Mouse (Mus musculus) stomach, embryonic 16.5 days (tissue): ENCODE measurements at regions not wholly inside any gene's neighbourhood (a gene's known extent, or its start where the extent isn't known, plus 50 kb on each side); places are given as distances from the start of the nearest gene placed in this dataset.

Source experiments
- ATAC-seq: fragments of 200-750 bp; cut with Nextera tagmentation; 2 replicates; pipeline ENCODE4 v1.8.0; 2017; ENCODE audit warnings: moderate number of reproducible peaks, moderate TSS enrichment; ENCODE audit not compliant: insufficient read depth, low FRiP score
- H3K27ac ChIP-seq: fragments of 300-500 bp; sonication (generic); 2 replicates; pipeline ENCODE4 v1.5.1; 2014; ENCODE audit warnings: low read length
- H3K27me3 ChIP-seq: fragments of 300-500 bp; sonication (generic); 2 replicates; pipeline ENCODE4 v1.6.1; 2014; ENCODE audit warnings: low read length, control low read depth, mixed read lengths; ENCODE audit not compliant: control insufficient read depth, insufficient read depth
- H3K36me3 ChIP-seq: fragments of 300-500 bp; sonication (generic); 2 replicates; pipeline ENCODE4 v1.6.1; 2014; ENCODE audit warnings: low read length; ENCODE audit not compliant: control insufficient read depth, insufficient read depth
- H3K4me1 ChIP-seq: fragments of 300-500 bp; sonication (generic); 2 replicates; pipeline ENCODE4 v1.6.1; 2014; ENCODE audit warnings: low read length, control low read depth, mixed read lengths; ENCODE audit not compliant: control insufficient read depth, insufficient read depth
- H3K4me2 ChIP-seq: fragments of 300-500 bp; sonication (generic); 2 replicates; pipeline ENCODE4 v1.6.1; 2014; ENCODE audit warnings: low read depth, low read length, mixed read lengths
- H3K4me3 ChIP-seq: fragments of 300-500 bp; sonication (generic); replicated peaks from 2 replicates; pipeline ENCODE4 v1.5.1; 2014; ENCODE audit warnings: mild to moderate bottlenecking, low read length
- H3K9ac ChIP-seq: fragments of 300-500 bp; sonication (generic); 2 replicates; pipeline ENCODE4 v1.6.1; 2014; ENCODE audit warnings: low read length
- H3K9me3 ChIP-seq: fragments of 300-500 bp; sonication (generic); replicated peaks from 2 replicates; pipeline ENCODE4 v1.6.1; 2016; ENCODE audit warnings: low read length, control low read depth; ENCODE audit not compliant: control insufficient read depth
- WGBS: fragments of 180-500 bp; shearing (Covaris S2); extraction: QIAGEN DNeasy Blood & Tissue Kit; methylation state at CpG from one replicate; pipeline ENCODE4 v1.1.7; 2014; 5-methylcytosine and 5-hydroxymethylcytosine counted together

DNA sequence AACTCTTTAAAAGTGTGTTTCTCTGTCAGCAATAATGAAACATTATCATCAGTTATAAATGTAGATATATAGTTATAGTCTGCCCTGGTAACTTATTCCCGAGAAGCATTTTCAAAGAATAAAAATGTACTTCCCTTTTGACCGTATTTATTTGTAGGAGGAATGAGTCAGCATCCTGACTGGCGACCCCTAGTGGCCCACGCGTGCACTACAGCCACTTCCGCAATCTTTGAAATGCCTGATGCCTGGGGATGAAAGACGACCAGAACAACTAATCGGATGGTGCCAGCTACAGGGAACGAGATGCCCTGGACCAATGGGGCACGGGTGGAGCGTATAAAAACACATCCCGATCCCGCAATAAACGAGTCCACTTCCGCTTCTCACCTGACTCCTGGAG is 60.6 kb upstream of the Igfbp7 start:
- Histone ChIP-seq H3K4me2 (no peak overlapping the region), H3K36me3 (no peaks in the 10 kb centered on the region)
- no peak for ATAC-seq

DNA sequence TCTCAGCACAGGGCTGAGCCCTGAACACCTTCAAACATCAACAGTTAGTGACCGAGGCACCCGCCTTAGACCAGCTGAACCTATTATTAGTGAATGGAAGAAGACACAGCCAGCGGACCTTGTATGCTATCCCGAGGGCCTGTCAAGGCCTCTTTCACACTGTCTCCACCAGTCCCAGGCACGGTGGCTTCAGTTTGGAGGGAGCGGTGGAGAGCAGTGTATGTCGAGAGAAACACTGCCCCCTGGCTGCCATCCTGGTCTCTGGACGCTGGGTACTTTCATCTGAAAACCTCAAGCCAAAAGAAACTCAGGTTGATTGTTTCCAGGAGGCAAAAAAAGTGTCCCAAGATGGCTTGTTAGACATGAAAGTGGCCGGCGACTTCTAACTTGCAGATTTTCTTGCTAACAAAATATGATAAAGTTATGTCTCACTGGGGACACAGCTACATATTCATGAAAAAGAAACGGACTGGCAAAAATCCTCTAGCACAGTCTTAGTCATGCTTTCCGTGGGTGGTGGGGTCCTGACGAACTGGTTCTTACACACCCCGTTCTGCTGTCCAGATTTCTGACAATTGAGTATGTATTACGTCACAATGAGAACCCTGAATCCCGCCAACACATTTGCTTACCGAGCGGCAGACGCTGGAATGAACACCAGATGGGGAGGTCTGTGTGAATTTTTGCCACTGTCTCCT is 57.2 kb upstream of the Igfbp7 start:
- H3K9ac ChIP-seq = no peak overlapping the region
- H3K4me3 ChIP-seq = no peak overlapping the region
- no peaks in the 10 kb centered on the region for H3K36me3 ChIP-seq
- H3K9me3 ChIP-seq = no peaks in the 10 kb centered on the region
- no peak overlapping the region for H3K4me2 ChIP-seq
- no peak for ATAC-seq
- H3K27me3 ChIP-seq = no peaks in the 10 kb centered on the region
- no peak overlapping the region for H3K27ac ChIP-seq
- H3K4me1 ChIP-seq = no peaks in the 10 kb centered on the region
- WGBS = 55% methylated on average over 19 of the region's 19 CpGs

More for the DNA sequence above, 60.6 kb upstream of the Igfbp7 start:
- Histone ChIP-seq H3K4me1 (no peaks in the 10 kb centered on the region), H3K9ac (no peak overlapping the region), H3K9me3 (no peaks in the 10 kb centered on the region), H3K27ac (no peak overlapping the region), H3K4me3 (no peak overlapping the region), H3K27me3 (no peaks in the 10 kb centered on the region)
- WGBS = 64% methylated on average over 15 of the region's 15 CpGs

DNA sequence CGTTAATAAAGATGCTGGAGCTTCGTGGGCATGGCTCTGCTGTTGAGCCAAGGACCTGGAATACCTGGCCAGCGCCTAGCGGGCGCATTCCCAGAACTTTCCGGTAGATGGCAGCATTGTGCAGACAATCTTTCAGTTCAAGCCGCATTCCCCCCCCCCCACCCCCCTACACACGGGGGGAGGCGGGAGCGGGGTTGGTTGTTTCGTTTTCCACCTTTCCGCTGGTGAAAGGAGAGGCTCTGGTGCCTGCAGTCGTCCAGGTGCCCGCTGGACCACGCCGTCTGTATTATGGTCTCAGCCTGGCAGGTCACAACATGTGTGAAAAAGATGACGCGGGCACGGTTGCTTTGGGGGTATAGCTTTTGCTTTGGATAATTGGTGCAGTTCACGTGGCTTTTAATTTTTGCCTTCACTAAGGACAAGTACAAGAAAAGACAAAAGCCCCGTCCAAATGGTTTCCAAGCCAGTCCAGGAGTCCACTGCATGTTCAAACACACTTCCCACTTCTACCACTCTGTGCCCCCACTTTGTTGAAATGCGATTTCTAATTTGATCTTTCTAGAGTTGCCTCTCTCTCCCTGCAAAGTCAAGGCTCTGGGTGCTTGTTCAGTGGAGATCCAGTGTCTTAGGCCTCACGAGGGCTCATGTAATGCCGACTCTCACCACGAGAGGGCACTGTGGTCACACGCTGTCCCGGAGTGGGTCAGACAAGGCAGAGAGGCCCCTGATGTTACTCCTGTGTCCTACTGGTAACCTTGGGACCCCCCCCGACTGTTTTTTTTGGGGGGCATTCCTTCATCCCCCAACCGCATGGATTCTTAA is 52.3 kb upstream of the Igfbp7 start:
- Histone ChIP-seq H3K4me2 (peak overlapping the region; percentile 54), H3K27me3 (no peaks in the 10 kb centered on the region), H3K4me3 (peak overlapping the region; percentile 64), H3K9ac (peak overlapping the region; percentile 74), H3K36me3 (no peaks in the 10 kb centered on the region), H3K27ac (peak overlapping the region; percentile 39), H3K4me1 (no peaks in the 10 kb centered on the region), H3K9me3 (no peaks in the 10 kb centered on the region)
- peak; percentile 87 for ATAC-seq
- WGBS = under 1% methylated on average over 29 of the region's 29 CpGs
